Mouse (Mus musculus) megakaryocyte, embryonic 14.5 days (primary cell): ENCODE results near the gene Rhbdd1.

Source experiments
- FLI1 ChIP-seq: IDR thresholded peaks from 2 replicates; pipeline ENCODE4 v1.6.1; 2012; ENCODE audit warnings: low read length, inconsistent platforms, mixed read lengths
- GATA1 ChIP-seq: IDR thresholded peaks from 3 replicates; pipeline ENCODE4 v1.6.1; 2012; ENCODE audit warnings: mixed read lengths, low read length, inconsistent platforms, borderline replicate concordance

DNA sequence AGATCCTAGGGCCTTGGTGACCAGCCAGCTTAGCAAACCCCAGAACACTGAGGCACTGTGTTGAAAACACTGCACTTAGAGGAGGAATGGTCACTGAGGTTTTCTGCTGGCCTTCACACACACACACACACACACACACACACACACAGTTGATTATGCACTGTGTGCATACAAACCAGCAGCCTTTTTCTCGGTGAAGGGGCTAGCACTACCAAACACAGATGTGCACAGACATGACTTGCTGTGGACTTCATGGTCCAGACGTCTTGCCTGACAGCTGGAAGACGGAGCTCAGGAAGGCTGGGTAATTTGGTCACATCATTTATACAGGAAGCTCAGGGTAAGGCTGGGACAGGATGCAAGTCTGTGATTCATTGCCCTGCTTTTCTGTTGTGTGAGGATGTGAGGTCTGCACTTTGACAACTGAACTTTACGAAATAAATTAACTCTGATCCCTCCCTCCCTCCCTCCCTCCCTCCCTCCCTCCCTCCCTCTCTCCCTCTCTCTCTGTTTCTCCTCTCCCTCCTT is 58.6 kb downstream of the Rhbdd1 start:
- TF ChIP-seq GATA1 (no peak), FLI1 (no peak)
